Mouse (Mus musculus) neutrophil, adult 5-6 weeks (primary cell): ENCODE data around the gene Mettl24. TPM values are rescaled to one million over a fixed set of nuclear protein-coding genes. Genes with fewer than 3 reads are reported as not detected.
"Not testable (repeated sequence)": the region's sequence is repeated elsewhere in the genome, so short reads cannot be mapped to it uniquely, and the experiment has no call there.

ENCODE experiments used
- ATAC-seq: fragments of 151-379, 151-347 bp; 2 replicates; pipeline ENCODE4 v1.8.0; 2017; ENCODE audit warnings: mild to moderate bottlenecking, moderate TSS enrichment; ENCODE audit not compliant: insufficient number of reproducible peaks, poor library complexity, low FRiP score, severe bottlenecking; ENCODE audit errors: extremely low read depth
- total RNA-seq: library from RNA; stranded (forward); fragments of 200-1000 nt; gene quantifications from 2 replicates; pipeline ENCODE4 v1.2.3, GENCODE M21; 2017

Mettl24 gene
- total RNA-seq, 1 experiment from 2014 or later: not detected

DNA sequence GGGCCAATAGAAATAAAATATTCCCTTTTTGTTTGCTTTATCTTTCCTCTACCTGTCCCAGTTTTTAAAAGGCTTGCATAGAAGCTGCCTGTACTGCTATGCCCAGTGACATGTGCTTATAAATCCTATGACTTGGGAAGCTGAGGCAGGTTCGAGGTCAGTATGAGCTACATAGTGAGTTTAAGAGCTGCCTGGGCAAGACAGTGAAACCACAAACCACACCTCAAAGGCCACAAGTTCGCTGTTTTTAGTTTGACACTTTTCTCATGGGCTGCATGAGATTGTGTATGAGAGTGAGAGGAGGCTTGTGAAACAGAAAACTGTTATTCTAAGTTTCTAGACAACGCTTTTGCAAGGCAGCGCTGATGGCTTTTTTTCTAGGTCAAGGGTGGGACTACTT is 42.4 kb downstream of the Mettl24 start:
- ATAC-seq: no peak

DNA sequence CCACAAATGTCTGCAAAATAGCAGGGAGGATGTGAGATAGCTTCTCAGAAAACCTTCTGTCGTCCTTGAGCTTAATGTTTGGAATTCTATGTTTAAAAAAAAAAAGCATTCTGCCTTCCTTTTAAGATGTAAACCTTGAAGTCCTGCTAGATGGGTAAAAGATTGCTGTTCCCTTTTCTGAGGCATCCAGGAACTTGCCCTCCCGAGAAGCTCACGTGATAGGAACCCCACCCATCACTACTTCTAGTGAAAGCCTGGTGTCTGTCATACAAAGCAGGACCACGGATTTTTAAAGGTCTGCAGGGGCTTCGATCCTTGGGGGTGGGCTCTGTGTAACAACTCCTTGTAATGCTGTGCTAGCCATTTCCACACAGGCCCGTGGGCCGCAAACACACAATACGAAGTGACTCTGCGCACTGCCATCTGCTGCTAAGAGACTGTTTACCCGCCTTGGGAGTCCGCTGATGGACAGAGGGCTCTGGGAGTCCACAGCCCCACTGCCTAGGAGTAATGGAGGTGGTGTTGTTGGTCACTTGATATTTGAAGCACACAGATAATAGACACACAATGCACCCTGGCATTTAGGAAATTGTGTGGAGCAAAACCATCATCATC is 43.3 kb downstream of the Mettl24 start:
- ATAC-seq: no peak

DNA sequence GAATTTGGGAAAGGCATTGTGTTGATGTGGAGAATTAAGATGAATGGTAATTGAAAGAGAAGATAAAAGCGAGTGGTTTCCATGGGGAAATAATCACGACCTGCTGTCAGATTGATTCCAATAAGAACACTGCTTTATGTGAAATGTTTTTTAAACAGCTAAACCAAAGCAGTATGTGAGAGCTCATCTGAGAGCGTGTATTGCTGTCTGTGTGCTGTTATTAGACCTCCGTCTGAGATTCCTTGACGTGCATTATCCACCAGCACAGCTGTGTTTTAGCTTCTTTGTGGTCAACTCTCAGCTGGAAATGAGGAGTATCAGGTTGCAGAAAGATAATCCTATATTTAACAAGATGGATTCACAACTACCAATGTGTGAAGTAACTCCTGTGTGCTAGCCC is 43.9 kb downstream of the Mettl24 start:
- no peak for ATAC-seq

DNA sequence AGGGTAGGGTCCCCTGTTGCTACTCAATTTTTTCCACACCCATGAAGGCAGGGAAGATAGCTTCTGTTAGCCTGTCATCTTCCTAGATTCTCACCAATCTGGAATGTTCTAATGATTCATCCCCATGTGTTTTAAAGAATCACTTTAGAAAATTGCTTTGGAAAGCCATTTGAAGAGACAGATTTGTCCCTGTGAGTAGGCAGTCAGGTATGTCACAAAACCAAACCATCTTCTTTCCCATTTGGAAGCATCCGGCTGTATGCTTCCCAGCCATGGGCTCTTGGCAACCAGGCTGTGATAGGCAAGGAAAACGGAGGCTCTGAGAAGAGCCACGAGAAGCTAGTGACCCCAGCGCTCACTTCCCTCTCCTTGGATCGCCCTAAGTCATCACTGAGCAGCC is 47.1 kb downstream of the Mettl24 start:
- no peak for ATAC-seq

DNA sequence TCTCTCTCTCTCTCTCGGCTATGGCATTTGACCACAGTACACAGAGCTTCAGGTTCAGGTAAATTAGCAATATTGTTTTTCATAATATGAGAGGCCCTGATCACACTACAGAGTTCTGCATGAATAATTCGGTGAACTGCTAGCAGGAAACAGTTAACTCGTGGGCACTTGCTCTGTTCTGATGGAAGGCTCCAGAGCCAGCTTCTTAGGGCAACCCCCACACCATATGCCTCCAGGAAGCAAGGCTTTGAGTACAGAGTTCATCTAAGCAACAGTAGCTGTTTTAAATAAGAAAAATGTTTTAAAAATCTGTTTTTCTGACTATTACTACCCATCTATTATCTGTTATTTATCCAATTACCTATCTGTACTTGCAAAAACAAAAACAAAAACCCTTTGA is 50.2 kb downstream of the Mettl24 start:
- ATAC-seq: no peak

DNA sequence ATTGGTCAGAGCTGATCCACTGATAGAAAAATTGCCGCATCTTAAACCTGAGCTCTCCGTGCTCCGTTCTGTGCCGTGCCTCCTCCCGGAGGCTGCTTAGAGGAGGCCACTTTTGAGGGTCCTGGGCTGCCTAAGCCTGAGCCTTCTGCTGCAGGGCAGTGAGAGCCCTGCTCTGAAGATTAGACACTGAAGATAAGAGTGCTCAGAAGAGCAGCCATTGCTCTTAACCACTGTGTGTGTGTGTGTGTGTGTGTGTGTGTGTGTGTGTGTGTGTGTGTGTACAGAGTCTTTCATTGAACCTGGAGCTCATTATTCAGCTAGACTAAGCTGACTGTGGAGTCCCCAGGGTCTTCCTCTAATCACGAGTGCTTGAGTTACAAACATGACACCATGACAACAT is 53.1 kb downstream of the Mettl24 start:
- ATAC-seq: no peak

DNA sequence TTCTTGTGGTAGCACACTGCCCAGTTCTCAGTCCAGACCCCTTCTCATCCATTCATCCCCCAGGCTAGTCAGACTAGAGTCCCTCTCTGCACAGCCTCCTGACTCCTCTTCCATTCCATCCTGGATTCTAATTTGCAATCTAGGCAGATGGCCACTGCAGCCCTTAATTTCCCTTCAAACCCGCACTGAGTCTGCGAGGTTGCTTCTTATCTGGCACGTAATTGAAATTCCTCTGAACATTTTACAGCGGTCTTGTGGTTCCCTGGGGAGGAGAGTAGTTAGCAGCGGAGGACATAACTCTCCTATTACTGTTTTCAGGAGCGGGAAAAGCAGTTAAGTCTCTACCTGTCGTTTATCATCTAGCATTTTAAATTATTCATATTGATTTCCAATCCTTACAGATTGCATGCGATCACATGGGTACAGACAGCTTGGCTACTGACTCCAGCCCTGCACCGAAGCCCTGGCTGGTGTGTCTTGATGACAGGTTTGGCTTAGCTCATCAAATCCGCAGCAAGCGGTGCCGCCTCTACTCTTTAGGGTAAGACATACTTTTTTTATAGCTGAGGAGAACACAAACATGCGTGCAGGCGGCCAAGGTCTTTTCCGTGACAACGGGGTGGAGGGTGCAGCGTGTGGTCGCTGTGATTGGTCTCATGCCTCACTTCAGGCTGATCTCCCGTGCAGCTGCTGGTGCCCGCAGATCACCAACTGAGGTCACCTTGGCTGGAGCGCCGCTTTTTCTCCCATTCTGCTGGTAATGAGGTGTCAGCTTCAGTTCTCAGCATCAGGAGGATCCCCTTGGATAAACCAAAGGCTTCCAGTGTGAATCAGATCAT is 54.4 kb downstream of the Mettl24 start:
- no peak for ATAC-seq

DNA sequence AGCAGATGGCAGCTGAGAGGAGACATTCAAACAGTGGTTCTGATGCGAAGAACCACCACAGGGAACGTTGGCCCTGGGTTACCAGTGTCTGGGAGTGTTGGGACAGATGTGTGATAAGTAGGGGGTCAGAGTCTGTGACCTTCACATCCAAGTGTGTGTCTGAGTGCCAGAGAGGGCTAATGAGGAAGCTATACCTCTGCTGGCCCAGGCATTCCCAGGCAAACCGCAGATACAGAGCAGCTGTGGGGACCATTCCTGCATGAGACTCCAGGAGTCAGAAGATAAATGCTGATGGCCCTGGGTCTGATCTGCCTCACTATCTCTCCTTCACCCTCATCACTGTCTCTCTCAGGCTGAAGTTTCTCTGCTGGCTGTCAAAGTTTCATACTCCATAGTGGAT is 57.6 kb downstream of the Mettl24 start:
- ATAC-seq: no peak

DNA sequence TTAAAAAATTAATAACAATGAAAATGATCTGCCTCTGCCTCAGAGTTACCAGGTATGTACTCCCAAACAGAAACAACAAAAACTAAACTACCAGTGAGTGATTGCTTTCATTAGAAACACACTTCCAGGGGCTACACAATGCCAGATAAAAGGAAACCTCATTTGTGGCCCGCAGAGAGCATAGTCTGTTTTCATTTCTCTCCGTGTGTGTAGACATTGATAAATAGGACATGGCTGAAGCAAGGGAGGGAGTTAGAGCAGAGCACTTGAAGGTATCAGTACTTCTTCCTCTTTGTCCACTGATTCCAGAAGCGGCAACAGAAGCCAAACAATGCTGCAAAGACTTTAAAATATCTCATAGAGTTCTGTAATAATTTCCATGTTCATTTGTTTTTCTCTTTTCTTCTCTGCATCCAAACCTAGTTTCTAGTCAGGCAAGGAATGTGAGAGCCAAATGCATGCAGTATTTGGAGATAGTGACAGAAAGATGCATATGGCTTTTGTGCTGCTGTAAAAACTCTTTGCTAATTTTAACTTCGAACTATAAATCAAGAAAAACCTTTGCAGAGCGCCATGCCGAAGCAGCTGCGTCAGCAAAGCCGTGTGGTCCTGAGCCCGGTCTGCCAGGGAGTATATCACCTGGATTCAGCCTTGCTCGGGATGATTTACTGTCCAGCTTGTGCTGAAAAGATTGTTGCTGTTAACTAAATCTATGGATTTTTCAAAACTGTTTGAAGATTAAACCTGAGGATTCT is 67.4 kb downstream of the Mettl24 start:
- no peak for ATAC-seq

DNA sequence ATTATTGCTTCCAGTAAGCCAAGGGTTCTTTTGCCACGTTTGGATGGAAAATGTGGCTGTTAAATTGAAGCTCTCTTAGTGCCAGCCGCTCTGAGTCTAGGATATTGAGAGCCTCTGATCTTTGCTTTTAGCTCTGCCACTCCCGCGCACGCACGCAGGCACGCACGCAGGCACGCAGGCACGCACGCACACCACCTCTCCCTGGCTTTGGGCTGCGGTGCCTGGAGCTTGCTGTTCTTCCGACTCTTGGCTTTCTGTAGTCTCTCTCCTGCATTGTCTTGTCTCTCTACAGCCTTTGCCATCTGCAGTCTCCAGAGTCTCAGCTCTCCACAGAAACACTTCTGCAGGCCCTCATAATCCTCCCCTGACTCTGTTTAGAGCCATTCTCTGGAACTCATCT is 68.1 kb downstream of the Mettl24 start:
- no peak for ATAC-seq

DNA sequence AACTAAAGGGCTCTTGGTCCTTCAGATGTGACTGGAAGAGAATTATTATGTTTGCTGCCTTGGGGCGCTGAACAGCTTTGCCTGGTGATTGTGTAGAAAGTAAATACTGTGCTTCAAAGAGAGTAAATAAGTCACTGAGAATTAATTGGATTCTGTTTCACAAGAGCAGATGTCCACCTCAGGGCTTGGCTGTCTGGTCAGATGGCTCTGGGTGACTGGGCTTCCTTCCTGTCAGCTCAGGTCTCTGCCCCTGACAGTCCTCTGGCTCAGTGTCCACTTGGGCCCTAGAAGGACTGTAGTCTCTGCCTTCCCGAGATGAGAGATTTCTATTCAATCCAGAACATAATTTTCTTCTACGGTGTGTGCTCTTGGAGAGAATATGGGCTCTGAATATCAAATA is 70.0 kb downstream of the Mettl24 start:
- no peak for ATAC-seq

DNA sequence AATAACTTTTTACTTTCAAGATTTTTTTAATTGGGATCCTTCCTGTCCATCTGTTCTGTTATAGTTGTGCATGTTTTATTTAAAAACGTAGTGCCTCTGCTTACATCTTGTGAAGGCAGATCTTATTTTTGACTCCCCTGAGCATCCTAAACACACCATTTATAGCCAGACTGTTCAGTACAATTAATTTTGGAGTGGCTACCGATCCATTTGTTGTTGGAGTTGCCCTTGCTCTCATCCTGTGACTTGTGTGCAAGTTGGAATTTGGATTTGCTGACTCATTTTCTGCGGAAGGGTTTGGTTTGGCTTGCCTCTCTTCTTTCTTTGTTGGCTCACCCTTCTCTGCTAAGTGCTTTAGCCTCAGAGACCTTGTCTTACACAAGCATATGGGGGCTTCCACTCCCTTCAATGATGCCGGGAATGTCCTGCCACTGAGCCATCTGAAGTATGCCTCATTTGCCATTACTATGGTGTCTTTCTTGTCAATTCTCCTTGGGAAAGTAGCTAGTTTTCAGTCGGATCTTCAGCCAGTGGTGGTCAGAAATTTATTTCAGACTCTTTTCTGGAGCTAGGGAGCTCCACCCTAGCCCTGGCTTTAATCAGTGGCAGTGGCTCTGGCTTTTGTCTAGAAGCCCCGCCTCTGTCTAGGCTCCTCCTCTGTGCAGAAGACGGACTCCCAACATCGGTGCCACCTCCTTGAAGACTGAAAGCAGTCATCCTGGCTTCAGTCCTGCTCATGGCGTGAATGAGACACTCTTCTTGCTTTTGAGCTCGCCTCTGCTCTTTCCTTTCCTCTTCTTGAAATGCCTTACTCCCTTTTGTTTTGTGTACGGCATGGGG is 75.3 kb downstream of the Mettl24 start:
- ATAC-seq: no peak

DNA sequence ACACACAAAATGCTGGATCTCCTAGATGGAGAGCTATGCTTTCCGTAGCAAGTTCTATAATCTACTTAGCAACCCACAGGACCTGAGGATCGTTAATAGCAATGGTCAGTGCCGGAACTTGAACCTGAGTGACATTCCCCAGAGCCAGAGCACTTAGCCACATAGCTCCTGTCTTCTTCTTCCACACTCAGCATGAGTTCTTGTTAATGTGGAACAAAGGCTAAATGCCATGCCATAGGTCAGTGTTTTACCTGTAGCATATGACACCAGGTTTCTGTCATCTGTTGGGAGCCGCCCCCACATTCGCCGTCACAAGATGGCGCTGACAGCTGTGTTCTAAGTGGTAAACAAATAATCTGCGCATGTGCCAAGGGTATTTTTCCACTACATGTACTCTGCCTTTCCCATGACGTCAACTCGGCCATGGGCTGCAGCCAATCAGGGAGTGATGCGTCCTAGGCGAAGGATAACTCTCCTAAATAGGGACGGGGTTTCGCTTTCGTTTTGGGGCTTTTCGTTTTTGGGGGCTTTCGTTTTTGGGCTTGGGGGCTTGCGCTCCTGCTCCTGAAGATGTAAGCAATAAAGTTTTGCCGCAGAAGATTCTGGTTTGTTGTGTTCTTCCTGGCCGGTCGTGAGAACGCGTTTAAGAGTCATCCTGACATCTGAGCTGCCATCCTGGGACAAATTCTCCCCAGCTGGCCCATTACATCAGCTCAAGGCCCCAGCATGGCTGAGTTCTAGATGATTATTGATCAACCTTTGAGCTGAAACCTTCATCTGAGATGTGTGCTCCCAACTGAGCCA is 76.5 kb downstream of the Mettl24 start:
- ATAC-seq: not testable (repeated sequence)

DNA sequence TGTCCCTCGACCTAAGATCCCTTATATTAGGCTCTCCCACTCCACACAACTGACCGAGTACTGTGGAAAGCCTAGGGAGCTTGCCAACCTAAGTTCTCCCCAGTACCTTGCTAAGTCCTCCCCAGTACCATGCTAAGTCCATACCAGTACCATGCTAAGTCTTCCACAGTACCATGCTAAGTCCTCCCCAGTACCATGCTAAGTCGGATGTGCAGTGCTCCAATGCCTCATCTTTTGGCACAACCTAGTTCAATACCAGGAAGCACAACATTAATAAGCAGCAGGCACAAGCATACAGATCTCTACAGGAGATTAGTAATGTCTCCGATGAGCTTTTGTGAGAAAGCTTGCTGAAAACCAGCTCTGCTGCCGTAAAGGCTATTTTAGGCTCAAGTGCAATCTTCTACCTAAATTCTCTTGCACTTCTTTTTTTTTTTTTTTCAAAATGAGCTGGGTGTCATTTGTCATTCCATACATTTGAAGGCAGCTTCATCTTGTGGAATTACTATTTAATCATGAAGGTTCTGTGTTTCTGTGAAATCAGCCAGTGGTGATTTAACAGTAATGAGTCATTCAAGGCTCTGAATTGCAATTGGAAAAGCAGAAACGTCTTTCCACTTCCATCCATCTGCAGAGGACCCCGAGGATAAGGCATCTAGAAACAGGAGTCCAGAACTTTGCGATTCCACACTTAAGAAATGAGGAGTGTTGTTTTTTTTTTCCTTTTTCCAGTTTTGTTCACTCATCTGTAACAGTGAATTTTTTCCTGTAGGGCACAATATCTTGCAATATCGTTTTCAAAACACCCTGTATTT is 77.3 kb downstream of the Mettl24 start:
- ATAC-seq: no peak

DNA sequence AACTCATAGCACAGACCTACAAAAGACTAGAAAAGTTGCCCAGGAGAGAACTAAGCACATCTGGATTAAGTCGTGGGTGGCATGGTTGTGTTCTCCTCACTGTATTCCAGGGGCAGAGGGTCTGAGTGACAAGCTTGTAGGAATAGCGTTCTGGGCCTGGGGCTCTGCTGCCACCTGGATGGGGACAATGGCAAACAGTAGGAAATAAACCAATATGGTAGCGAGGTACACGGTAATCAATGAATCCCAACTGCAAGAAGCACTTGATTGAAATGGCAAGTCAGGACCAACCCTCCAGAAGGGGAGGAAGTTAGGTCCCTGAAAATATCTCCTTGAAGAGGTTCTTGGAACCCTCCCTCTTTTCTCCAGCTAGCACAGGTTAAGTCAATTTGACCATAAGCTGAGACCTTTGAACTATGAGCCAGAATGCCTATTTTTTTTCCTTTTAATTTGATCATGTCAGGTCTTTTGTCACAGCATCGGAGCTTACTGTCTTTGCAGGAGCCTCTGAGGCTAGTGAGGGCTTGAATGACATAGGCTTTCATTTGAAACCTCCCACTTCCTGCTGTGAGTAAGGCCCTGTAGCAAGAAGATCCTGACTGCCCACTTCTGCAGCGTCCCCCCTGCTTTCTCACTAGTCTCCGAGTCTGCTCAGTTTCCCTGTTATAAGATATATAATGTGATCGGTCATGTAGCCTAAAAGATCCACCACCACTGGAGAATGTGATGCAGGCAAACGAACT is 78.1 kb downstream of the Mettl24 start:
- no peak for ATAC-seq

DNA sequence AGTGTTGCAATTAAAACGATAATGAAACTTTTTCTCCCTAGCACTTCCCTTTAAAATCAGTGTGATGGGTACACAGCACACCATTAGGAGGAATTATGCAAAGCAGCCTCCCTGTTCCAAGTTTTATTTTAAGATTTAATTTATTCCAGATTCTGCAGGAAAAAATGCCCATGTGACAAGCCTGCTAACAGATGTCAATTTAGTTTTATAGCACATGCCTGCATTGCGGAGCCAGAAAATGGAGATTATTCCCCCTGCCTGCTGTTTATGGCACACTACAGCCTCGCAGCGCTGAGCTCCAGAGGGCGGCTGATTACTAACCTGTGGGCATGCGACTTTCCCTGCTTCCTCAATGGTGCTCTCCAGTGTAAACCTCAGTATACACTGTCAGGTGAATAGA is 79.5 kb downstream of the Mettl24 start:
- no peak for ATAC-seq
